In the genomic region with DNA sequence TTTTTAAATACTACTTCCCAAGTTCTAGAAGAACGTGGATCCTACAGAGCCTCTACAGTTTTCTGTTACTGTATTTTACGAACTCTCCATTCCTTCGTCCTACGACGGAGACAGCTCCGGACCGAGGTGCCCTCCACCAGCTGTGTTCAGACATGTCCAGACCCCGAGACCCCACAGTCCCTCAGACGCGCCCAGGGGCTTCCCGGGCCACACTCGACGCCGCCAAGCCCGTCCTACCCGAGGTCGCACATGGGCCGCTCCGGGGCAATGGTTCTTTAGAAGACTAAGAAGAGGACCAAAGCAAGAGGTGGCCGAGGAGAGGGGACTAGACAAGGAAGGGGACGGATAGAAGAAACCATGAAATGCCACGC, we compare ENCODE assay signal across 8 mouse cellular contexts. TPM values are rescaled to one million over a fixed set of nuclear protein-coding genes. Genes with fewer than 3 reads are reported as not detected.
DNase-seq lines count a peak whose midpoint lies in the region; ATAC-seq and TF ChIP-seq lines count a peak whose summit lies in the region.

No protein-coding gene starts in this region.

- H3K9ac ChIP-seq in heart, embryonic 12.5 days, result peak overlapping the region; percentile 95

- under 1% methylated on average over 22 of the region's 22 CpGs for WGBS in heart, embryonic 12.5 days

- TF ChIP-seq CTCF in G1E (IDR thresholded peaks at IDR 0.05; ENCODE audit: low read depth, low read length), result no peak

- H3K9me3 ChIP-seq in heart, embryonic 12.5 days (replicated peaks), result no peaks in the 10 kb centered on the region
- H3K9me3 ChIP-seq in G1E (replicated peaks), result no peaks in the 10 kb centered on the region

- H3K27ac ChIP-seq in heart, embryonic 12.5 days (ENCODE audit: poor library complexity, severe bottlenecking), result peak overlapping the region; percentile 91

- intact Hi-C loops in heart, postnatal 14 days (cut with DNase I), result no loop called here

- peaks cover 28% of the 10 kb centered on the region for H3K36me3 ChIP-seq in heart, embryonic 12.5 days
- H3K36me3 ChIP-seq in G1E (replicated peaks), result peaks cover 49% of the 10 kb centered on the region

- H3K27me3 ChIP-seq in heart, embryonic 12.5 days (replicated peaks), result no peaks in the 10 kb centered on the region
- no peaks in the 10 kb centered on the region for H3K27me3 ChIP-seq in G1E (ENCODE audit: insufficient read depth, low read length)

- H3K4me1 ChIP-seq in heart, embryonic 12.5 days (replicated peaks), result peaks cover 27% of the 10 kb centered on the region
- peaks cover 46% of the 10 kb centered on the region for H3K4me1 ChIP-seq in G1E (ENCODE audit: insufficient read depth, low read depth, low read length)

- peak overlapping the region; percentile 97 for H3K4me3 ChIP-seq in heart, embryonic 12.5 days
- peak overlapping the region; percentile 81 for H3K4me3 ChIP-seq in G1E (ENCODE audit: low read depth, low read length)

- no peak for DNase-seq in heart, postnatal 14 days
- no peak for DNase-seq in G1E (ENCODE audit: low spot score)
- no peak for DNase-seq in yolk sac, embryonic 10.5 days (ENCODE audit: low spot score)
- DNase-seq in right cerebral cortex, postnatal 25 days, result no peak
- no peak for DNase-seq in embryo, embryonic 11 days

- H3K4me2 ChIP-seq in heart, embryonic 12.5 days, result peak overlapping the region; percentile 85

- ATAC-seq in heart, embryonic 12.5 days (ENCODE audit: insufficient number of reproducible peaks, low FRiP score), result peak; percentile 33
- ATAC-seq in G1E (ENCODE audit: extremely low read depth, insufficient number of reproducible peaks, low FRiP score, poor library complexity, severe bottlenecking), result peak; percentile 5; the same call in 1 of the 2 replicates
- peak; percentile 44 for ATAC-seq in granulocyte monocyte progenitor cell, adult 5-6 weeks (replicated peaks; ENCODE audit: poor library complexity, severe bottlenecking)
- ATAC-seq in megakaryocyte, adult 5-6 weeks (ENCODE audit: poor library complexity, severe bottlenecking), result peak; percentile 56

RNA-seq across cellular contexts. Expression of gene Gtf2e1, which starts 0.4 kb away (rescaled TPM):
- polyA plus RNA-seq in heart, embryonic 12.5 days (2016; fragmentation: Nextera tagmentation; extraction: Ambion mirVana), result 25.9 and 28.5 TPM in 2 replicates
- 1 to 10 TPM; 6.8 to 7.5 TPM for total RNA-seq in heart, postnatal 14 days (2021)
- total RNA-seq in G1E (2014; fragmentation: Nextera tagmentation), result 22.0 and 27.8 TPM in 2 replicates
- total RNA-seq in G1E (2017), result 29.0 and 29.6 TPM in 2 replicates
- 3.1 and 3.6 TPM in 2 replicates for polyA plus RNA-seq in G1E (2012)
- 22.0 and 25.4 TPM in 2 replicates for total RNA-seq in granulocyte monocyte progenitor cell, adult 5-6 weeks (2014; fragmentation: Nextera tagmentation)
- 22.9 and 23.2 TPM in 2 replicates for total RNA-seq in granulocyte monocyte progenitor cell, adult 5-6 weeks (2017)
- total RNA-seq in megakaryocyte, adult 5-6 weeks (2015), result 7.3 and 10.2 TPM in 2 replicates
- 14.4 and 14.6 TPM in 2 replicates for total RNA-seq in megakaryocyte, adult 5-6 weeks (2017)

RNA-seq across cellular contexts. Expression of gene Rabl3, which starts 0.5 kb away (rescaled TPM):
- 33.8 and 34.5 TPM in 2 replicates for polyA plus RNA-seq in heart, embryonic 12.5 days (2016; fragmentation: Nextera tagmentation; extraction: Ambion mirVana)
- total RNA-seq in heart, postnatal 14 days (2021), result 1 to 10 TPM; 7.6 to 8.6 TPM
- total RNA-seq in G1E (2014; fragmentation: Nextera tagmentation), result 21.7 and 25.7 TPM in 2 replicates
- 11.7 and 12.2 TPM in 2 replicates for total RNA-seq in G1E (2017)
- polyA plus RNA-seq in G1E (2012), result 0.63 and 1.2 TPM in 2 replicates
- 10.2 and 13.1 TPM in 2 replicates for total RNA-seq in granulocyte monocyte progenitor cell, adult 5-6 weeks (2014; fragmentation: Nextera tagmentation)
- 7.5 and 15.5 TPM in 2 replicates for total RNA-seq in granulocyte monocyte progenitor cell, adult 5-6 weeks (2017)
- 9.6 and 12.2 TPM in 2 replicates for total RNA-seq in megakaryocyte, adult 5-6 weeks (2015)
- 5.6 and 7.4 TPM in 2 replicates for total RNA-seq in megakaryocyte, adult 5-6 weeks (2017)

RNA-seq across cellular contexts. Expression of gene Hgd, which starts 40.7 kb away (rescaled TPM):
- polyA plus RNA-seq in heart, embryonic 12.5 days (2016; fragmentation: Nextera tagmentation; extraction: Ambion mirVana), result 0.43 and 0.49 TPM in 2 replicates
- under 1 TPM in 1 of 2 experiments, not detected in 1; 0.12 TPM for total RNA-seq in heart, postnatal 14 days (2021)
- not detected in 2 replicates for total RNA-seq in G1E (2014; fragmentation: Nextera tagmentation)
- total RNA-seq in G1E (2017), result not detected in 2 replicates
- not detected in 2 replicates for polyA plus RNA-seq in G1E (2012)
- not detected in 2 replicates for total RNA-seq in granulocyte monocyte progenitor cell, adult 5-6 weeks (2014; fragmentation: Nextera tagmentation)
- total RNA-seq in granulocyte monocyte progenitor cell, adult 5-6 weeks (2017), result not detected in 2 replicates
- total RNA-seq in megakaryocyte, adult 5-6 weeks (2015), result not detected in 2 replicates
- not detected in 2 replicates for total RNA-seq in megakaryocyte, adult 5-6 weeks (2017)

Comparison
In these comparisons a context has a peak if more than half of its experiments do, and no peak if none do; other contexts are left out.
1. ATAC-seq: peak in every context shown above with its lines; median percentile 56 in megakaryocyte, adult 5-6 weeks; 44 in granulocyte monocyte progenitor cell, adult 5-6 weeks; 33 in heart, embryonic 12.5 days; 5 in G1E.